Mouse (Mus musculus) left cerebral cortex, postnatal 10 days (tissue): ENCODE results near the gene Igdcc3. TPM values are rescaled to one million over a fixed set of nuclear protein-coding genes. Genes with fewer than 3 reads are reported as not detected.

Source experiments
- DNase-seq, 2 experiments: peaks; one replicate each; pipeline ENCODE4 v3.0.0; 2021 to 2022; ENCODE audit warnings: low spot score in 2 of 2, mixed read lengths in 1 of 2; ENCODE audit errors: extremely low spot score in 1 of 2
- intact Hi-C: fragments of 180-260 bp; cut with DNase I; formaldehyde crosslinking; loops from one replicate; pipeline ENCODE4 v1.15.1; 2025
- total RNA-seq, 2 experiments: library from RNA; stranded (reverse); gene quantifications; 2 replicates each; pipeline ENCODE4 v1.2.3; 2021

The Igdcc3 gene
- total RNA-seq, 2 experiments from 2014 or later = 2.5 to 4.2 TPM

DNA sequence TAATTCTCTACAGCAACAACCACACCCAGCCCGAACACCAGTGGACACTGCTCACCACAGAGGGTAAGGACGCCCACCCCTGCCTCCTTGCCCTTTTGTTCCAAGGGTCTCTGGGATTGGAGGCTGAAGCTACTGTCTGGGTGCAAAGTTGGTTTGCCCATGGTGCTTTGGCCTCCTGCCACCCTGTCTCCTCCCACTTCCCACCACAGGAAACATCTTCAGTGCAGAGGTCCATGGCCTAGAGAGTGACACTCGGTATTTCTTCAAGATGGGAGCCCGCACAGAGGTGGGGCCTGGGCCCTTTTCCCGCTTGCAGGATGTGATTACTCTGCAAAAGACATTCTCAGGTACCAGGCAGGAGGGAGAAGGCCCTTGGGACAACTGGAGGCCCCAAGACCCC, 9.3 kb upstream of the Igdcc3 start:
- intact Hi-C loops = loop anchor here (2.0 kb wide), 1 partner anchor 57 kb away; no protein-coding TSS in a partner anchor
- no peak for DNase-seq

GRCm38 (mm10) chr9:65133739-65134138, 7.2 kb upstream of the Igdcc3 start:
- peak; percentile 66 to 81 for DNase-seq
- intact Hi-C loops = loop anchor here (2.0 kb wide), 1 partner anchor 55 kb away; no protein-coding TSS in a partner anchor

GRCm38 (mm10) chr9:65135126-65135525, 5.9 kb upstream of the Igdcc3 start:
- intact Hi-C loops = no loop called here
- no peak for DNase-seq

DNA sequence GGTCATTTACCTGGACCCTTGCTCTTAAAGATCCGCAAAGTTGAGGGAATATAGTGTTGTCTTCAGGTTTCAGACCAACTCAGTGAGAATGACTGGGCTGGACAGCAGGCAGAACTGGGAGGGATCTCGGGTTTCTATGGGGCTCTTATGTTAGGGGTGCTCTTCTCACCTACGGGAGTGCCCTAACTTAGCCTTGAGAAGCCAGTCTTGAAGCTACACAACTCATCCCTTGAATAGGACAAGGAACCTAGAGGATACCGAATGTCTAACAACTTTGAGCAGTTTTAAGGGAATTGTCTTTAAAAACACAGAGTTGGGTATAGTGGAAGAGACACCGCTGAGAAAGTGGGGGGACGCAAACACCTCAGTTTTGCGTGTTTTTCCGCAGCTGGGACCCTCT, 498 bp upstream of the Igdcc3 start:
- intact Hi-C loops = loop anchor here (2.0 to 5.0 kb wide), 2 partner anchors 48 to 142 kb away; no protein-coding TSS in a partner anchor
- DNase-seq = no peak

GRCm38 (mm10) chr9:65141306-65141975, 452 bp downstream of the Igdcc3 start:
- intact Hi-C loops = loop anchor here (2.0 to 5.0 kb wide), 2 partner anchors 47 to 141 kb away; no protein-coding TSS in a partner anchor
- DNase-seq = peak in 1 of 2 experiments; percentile 74

DNA sequence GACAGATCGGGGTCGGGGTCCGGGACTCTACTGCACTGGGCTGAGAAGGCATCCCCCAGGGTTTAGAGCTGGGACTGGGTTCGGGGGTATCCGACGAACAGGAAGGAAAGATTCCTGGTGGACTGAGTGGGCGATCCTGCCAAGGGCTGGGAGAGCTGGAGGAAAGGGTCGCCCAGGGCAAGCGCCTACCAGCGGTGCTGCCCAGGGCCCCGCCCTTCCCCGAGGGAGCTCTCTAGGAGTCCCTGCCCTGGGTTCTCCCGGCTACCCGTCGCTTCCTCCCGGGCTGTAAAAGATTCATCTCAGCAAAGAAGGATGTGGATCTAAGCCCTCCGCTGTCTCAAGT, 958 bp downstream of the Igdcc3 start:
- DNase-seq = peak in 1 of 2 experiments; percentile 66
- intact Hi-C loops = loop anchor here (2.0 to 5.0 kb wide), 2 partner anchors 47 to 140 kb away; no protein-coding TSS in a partner anchor

GRCm38 (mm10) chr9:65142399-65142798, 1.4 kb downstream of the Igdcc3 start:
- intact Hi-C loops = loop anchor here (5.0 kb wide), 1 partner anchor 140 kb away; no protein-coding TSS in a partner anchor
- no peak for DNase-seq

DNA sequence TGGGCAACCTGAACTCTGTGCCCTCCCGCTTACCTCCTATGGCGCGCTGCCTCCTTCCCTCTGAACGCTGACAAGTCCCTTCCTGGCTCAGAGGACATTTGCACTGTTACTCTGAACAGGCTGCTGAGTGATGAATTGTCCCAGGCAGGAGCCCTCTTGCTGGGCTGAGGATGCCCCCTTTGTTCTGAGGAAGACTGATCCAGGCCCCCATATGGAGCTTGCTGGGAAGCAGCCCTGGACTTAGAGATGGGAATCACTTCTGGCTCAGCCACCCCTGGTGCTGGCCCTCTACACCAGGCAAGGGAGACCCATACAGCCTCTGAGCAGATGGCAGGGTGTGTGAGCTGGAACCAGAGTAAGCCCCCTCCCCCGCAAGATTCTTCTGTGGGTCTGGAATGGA, 5.0 kb downstream of the Igdcc3 start:
- intact Hi-C loops = no loop called here
- no peak for DNase-seq

- no peak for DNase-seq
- intact Hi-C loops = no loop called here
Observed at GRCm38 (mm10) chr9:65148507-65148906, 7.5 kb downstream of the Igdcc3 start.

GRCm38 (mm10) chr9:65152711-65153330, 11.8 kb downstream of the Igdcc3 start:
- intact Hi-C loops = no loop called here
- DNase-seq = no peak

- no peak for DNase-seq
- intact Hi-C loops = no loop called here
Observed at GRCm38 (mm10) chr9:65153331-65153711, 12.3 kb downstream of the Igdcc3 start.

GRCm38 (mm10) chr9:65154692-65155455, 13.9 kb downstream of the Igdcc3 start:
- intact Hi-C loops = no loop called here
- no peak for DNase-seq

GRCm38 (mm10) chr9:65156604-65157003, 15.6 kb downstream of the Igdcc3 start:
- DNase-seq = peak in 1 of 2 experiments; percentile 44
- intact Hi-C loops = no loop called here

- intact Hi-C loops = no loop called here
- no peak for DNase-seq
Observed at GRCm38 (mm10) chr9:65157631-65158030, 16.6 kb downstream of the Igdcc3 start.

- intact Hi-C loops = no loop called here
Observed at GRCm38 (mm10) chr9:65161188-65161587, 20.2 kb downstream of the Igdcc3 start.

DNA sequence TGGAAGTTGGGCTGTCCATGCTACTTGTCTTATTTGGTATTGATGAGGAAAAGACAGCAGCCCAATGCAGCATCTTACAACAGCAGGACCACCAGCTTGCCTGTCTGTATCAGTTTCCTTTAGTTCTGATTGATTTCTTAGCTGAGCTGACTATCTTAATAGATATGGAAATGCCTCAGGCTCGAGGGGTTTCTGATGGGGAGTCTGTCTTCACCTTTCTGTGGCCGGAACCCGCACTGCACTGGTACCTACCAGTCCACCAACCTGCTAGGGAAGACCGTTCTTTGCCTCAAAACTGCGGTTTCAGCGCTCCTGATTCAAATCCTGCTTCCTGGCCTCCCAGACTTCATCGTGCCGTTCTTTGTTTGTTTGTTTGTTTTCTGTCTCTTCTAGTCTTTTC, 20.9 kb downstream of the Igdcc3 start:
- DNase-seq = no peak
- intact Hi-C loops = no loop called here

More at GRCm38 (mm10) chr9:65161188-65161587, 20.2 kb downstream of the Igdcc3 start:
- no peak for DNase-seq

GRCm38 (mm10) chr9:65162711-65163639, 22.0 kb downstream of the Igdcc3 start:
- intact Hi-C loops = no loop called here
- peak in 1 of 2 experiments; percentile 79 for DNase-seq

GRCm38 (mm10) chr9:65164870-65165269, 23.9 kb downstream of the Igdcc3 start:
- intact Hi-C loops = no loop called here
- no peak for DNase-seq
